9 mouse cellular contexts compared by ENCODE assay signal in the genomic region with DNA sequence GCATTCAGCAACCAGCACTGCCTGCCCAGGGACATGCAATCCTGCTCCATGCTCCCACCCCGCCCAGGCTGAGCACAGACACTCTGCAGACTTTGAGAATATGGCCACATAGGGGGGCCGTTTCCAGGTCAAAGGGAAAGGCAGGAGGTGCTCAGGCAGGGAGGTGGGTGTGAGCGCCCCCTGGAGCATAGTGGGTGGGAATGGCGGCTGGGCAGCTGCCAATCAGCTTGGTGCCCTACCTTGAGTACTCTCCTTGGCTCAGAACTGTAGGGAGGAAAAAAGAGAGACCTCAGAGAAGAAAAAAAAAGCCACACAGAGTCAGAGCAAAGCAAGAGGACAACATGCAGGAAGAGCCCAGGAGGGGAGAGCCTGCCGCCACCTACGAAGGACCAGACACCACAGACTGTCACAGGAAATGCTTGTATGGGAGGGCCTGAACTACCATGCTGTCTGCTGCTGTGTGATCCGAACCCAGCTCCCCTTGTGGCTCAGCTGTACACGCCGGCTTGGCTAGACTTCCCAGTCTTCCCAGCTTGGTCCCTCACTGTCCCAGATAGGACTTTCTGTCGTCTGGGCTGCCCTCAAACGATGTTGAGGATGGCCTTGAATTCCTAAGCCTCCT. TPM values are rescaled to one million over a fixed set of nuclear protein-coding genes. Genes with fewer than 3 reads are reported as not detected.
DNase-seq lines count a peak whose midpoint lies in the region; ATAC-seq and TF ChIP-seq lines count a peak whose summit lies in the region.
"Had no signal": no experiment of that assay in that cellular context is flagged by ENCODE, and none has a peak within 500 bp of the region (broad histone marks: within the 10 kb centered on the region; RNA-seq: fewer than 3 reads in every experiment).

No protein-coding gene starts in this region.

- DNase-seq in lung, adult 2 months = no peak
- no peak for DNase-seq in lung, postnatal 10 days
- DNase-seq in CD4-positive, CD25-positive, alpha-beta regulatory T cell, adult 2 months (ENCODE audit: low read depth, low spot score) = peak; percentile 73
- peak; percentile 54 for DNase-seq in G1E (ENCODE audit: low spot score)
- no peak for DNase-seq in kidney, postnatal 25 days
- no peak for DNase-seq in left cerebral cortex, postnatal 4 days
- DNase-seq: embryo, embryonic 11 days had no signal

- no peak overlapping the region for H3K4me3 ChIP-seq in lung, adult 2 months (replicated peaks; ENCODE audit: extremely low read depth, low read depth, low read length)
- H3K4me3 ChIP-seq in G1E (ENCODE audit: low read depth, low read length) = no peak overlapping the region
- H3K4me3 ChIP-seq: limb, embryonic 10.5 days had no signal

- TF ChIP-seq POLR2A in lung, adult 2 months (IDR thresholded peaks at IDR 0.05; ENCODE audit: borderline replicate concordance, extremely low read depth, low read depth, low read length) = no peak

- 0 out of 2 replicates have a peak, but pooled peaks have one; percentile 13 for TF ChIP-seq CTCF in lung, adult 2 months (IDR thresholded peaks at IDR 0.05; ENCODE audit: insufficient read depth, low read length)
- TF ChIP-seq CTCF in G1E (IDR thresholded peaks at IDR 0.05; ENCODE audit: low read depth, low read length) = peak; percentile 20; the same call in 1 of the 2 replicates

- H3K36me3 ChIP-seq in G1E (replicated peaks) = no peaks in the 10 kb centered on the region
- H3K36me3 ChIP-seq: limb, embryonic 10.5 days had no signal

- H3K27me3 ChIP-seq in G1E (ENCODE audit: insufficient read depth, low read length) = peaks cover 74% of the 10 kb centered on the region

- no peaks in the 10 kb centered on the region for H3K9me3 ChIP-seq in G1E (replicated peaks)
- H3K9me3 ChIP-seq: limb, embryonic 10.5 days had no signal

- intact Hi-C loops in left cerebral cortex, postnatal 4 days (cut with DNase I) = no loop called here

- H3K4me1 ChIP-seq in lung, adult 2 months (ENCODE audit: control insufficient read depth, insufficient read depth, low read length) = no peaks in the 10 kb centered on the region
- peaks cover 36% of the 10 kb centered on the region for H3K4me1 ChIP-seq in G1E (ENCODE audit: insufficient read depth, low read depth, low read length)

- peak; percentile 37; the same call in 1 of the 2 replicates for ATAC-seq in G1E (ENCODE audit: extremely low read depth, insufficient number of reproducible peaks, low FRiP score, poor library complexity, severe bottlenecking)
- peak; percentile 39 for ATAC-seq in megakaryocyte-erythroid progenitor cell, adult 5-6 weeks (replicated peaks; ENCODE audit: low FRiP score, low TSS enrichment, poor library complexity, severe bottlenecking)

- WGBS in lung, adult 2 months = 61% methylated on average over 11 of the region's 11 CpGs

RNA-seq across cellular contexts. Expression of gene Coro2a, which starts 16.3 kb away (rescaled TPM):
- 9.1 and 17.2 TPM in 2 replicates for polyA plus RNA-seq in lung, adult 2 months (2012; rRNA removed)
- total RNA-seq in G1E (2014; fragmentation: Nextera tagmentation) (148 and 158 TPM in 2 replicates), G1E (2017) (79.5 and 79.6 TPM in 2 replicates)
- 480 and 501 TPM in 2 replicates for polyA plus RNA-seq in G1E (2012)
- 9.8 and 18.9 TPM in 2 replicates for total RNA-seq in megakaryocyte-erythroid progenitor cell, adult 5-6 weeks (2014; fragmentation: Nextera tagmentation)
- 1.6 and 7.3 TPM in 2 replicates for total RNA-seq in megakaryocyte-erythroid progenitor cell, adult 5-6 weeks (2017)
- 10 to 100 TPM; 37.9 to 39.9 TPM for total RNA-seq in left cerebral cortex, postnatal 4 days (2021)

RNA-seq across cellular contexts. Expression of gene Tbc1d2, which starts 31.7 kb away (rescaled TPM):
- 10.2 and 10.5 TPM in 2 replicates for polyA plus RNA-seq in lung, adult 2 months (2012; rRNA removed)
- total RNA-seq in G1E (2014; fragmentation: Nextera tagmentation) = not detected in 2 replicates
- total RNA-seq in G1E (2017) = 0.12 and 0.16 TPM in 2 replicates
- polyA plus RNA-seq in G1E (2012) = 0.01 TPM in 1 of 2 replicates, not detected in the other
- 0.26 and 0.64 TPM in 2 replicates for total RNA-seq in megakaryocyte-erythroid progenitor cell, adult 5-6 weeks (2014; fragmentation: Nextera tagmentation)
- total RNA-seq in megakaryocyte-erythroid progenitor cell, adult 5-6 weeks (2017) = 0.80 and 0.88 TPM in 2 replicates
- total RNA-seq in left cerebral cortex, postnatal 4 days (2021) = 1 to 10 TPM; 1.3 to 1.4 TPM

Comparison
In these comparisons a context has a peak if more than half of its experiments do, and no peak if none do; other contexts are left out.
1. DNase-seq: peak in CD4-positive, CD25-positive, alpha-beta regulatory T cell, adult 2 months (single experiment) and G1E (single experiment); none in lung, adult 2 months (single experiment), lung, postnatal 10 days (single experiment), kidney, postnatal 25 days (0 of 2) and left cerebral cortex, postnatal 4 days (single experiment).